Mouse (Mus musculus) WW6 (cell line): Measurements from ENCODE around the gene Tnxb.

Experiments used
- DNase-seq: peaks from one replicate; pipeline ENCODE4 v3.0.0-alpha.2; 2013; ENCODE audit warnings: low read depth, low spot score

Tnxb gene

GRCm38 (mm10) chr17:34659897-34660214, 10.5 kb upstream of the Tnxb start:
- DNase-seq: no peak

- DNase-seq: no peak
These were observed 10.0 kb upstream of the Tnxb start for GRCm38 (mm10) chr17:34660259-34660820.

- DNase-seq: no peak
These were observed 9.2 kb upstream of the Tnxb start for GRCm38 (mm10) chr17:34661121-34661591.

GRCm38 (mm10) chr17:34662468-34662867, 7.9 kb upstream of the Tnxb start:
- no peak for DNase-seq

- no peak for DNase-seq
These were observed 7.4 kb upstream of the Tnxb start for GRCm38 (mm10) chr17:34662978-34663377.

GRCm38 (mm10) chr17:34663558-34663957, 6.8 kb upstream of the Tnxb start:
- DNase-seq: no peak

GRCm38 (mm10) chr17:34664472-34664871, 5.9 kb upstream of the Tnxb start:
- DNase-seq: no peak

GRCm38 (mm10) chr17:34671151-34672066, 1.1 kb downstream of the Tnxb start:
- no peak for DNase-seq

- DNase-seq: no peak
These were observed 2.0 kb downstream of the Tnxb start for GRCm38 (mm10) chr17:34672246-34672792.

GRCm38 (mm10) chr17:34673139-34673538, 2.8 kb downstream of the Tnxb start:
- DNase-seq: no peak

- DNase-seq: no peak
These were observed 4.3 kb downstream of the Tnxb start for GRCm38 (mm10) chr17:34674524-34675204.

- no peak for DNase-seq
These were observed 5.1 kb downstream of the Tnxb start for GRCm38 (mm10) chr17:34675205-34676092.

- no peak for DNase-seq
These were observed 5.7 kb downstream of the Tnxb start for GRCm38 (mm10) chr17:34676093-34676460.

- no peak for DNase-seq
These were observed 6.3 kb downstream of the Tnxb start for GRCm38 (mm10) chr17:34676671-34677070.

- DNase-seq: no peak
These were observed 9.9 kb downstream of the Tnxb start for GRCm38 (mm10) chr17:34680191-34680590.

- DNase-seq: no peak
These were observed 10.3 kb downstream of the Tnxb start for GRCm38 (mm10) chr17:34680621-34681020.

- DNase-seq: no peak
These were observed 10.8 kb downstream of the Tnxb start for GRCm38 (mm10) chr17:34681132-34681571.

GRCm38 (mm10) chr17:34681881-34682536, 11.7 kb downstream of the Tnxb start:
- no peak for DNase-seq

GRCm38 (mm10) chr17:34683179-34683578, 12.8 kb downstream of the Tnxb start:
- no peak for DNase-seq

GRCm38 (mm10) chr17:34683686-34684220, 13.4 kb downstream of the Tnxb start:
- no peak for DNase-seq
